In the genomic region with DNA sequence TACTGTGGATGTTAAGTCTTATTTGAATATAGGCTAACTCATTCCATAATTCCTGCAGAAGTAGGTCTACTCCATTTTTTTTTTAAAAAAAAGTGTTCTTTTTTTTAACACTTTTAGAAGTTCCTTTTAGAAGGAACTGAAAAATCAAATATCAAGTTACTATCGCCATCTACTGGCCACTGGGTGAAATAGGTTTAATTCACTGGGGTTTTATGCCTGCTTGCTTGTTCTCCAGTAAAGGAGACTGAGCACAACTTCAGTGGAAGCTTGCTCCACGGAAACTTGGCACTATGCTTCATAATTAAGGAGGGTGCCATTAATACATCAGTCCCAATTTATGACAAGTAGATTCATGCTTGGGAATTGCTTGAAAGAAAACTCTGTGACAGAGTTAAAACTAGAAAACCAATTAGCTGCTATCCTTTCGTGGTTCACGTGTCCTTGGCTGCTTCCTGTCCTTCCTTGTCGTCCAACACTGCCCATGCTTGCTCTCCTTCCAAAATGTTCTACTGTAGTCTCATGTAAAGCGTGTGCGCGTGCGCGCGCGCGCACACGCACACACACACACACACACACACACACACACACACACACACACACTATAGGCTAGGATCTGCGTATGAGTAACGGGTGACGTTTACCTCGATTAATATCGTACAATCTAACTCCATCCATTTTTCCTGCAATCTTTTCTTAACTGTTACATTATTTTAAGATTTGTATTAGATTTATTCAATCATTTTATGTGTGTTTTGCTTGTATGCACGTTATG, we compare ENCODE assay signal across 10 mouse cellular contexts. TPM values are rescaled to one million over a fixed set of nuclear protein-coding genes. Genes with fewer than 3 reads are reported as not detected.
A peak's percentile ranks its signal among the peaks of the same experiment; 100 is the strongest.
DNase-seq lines count a peak whose midpoint lies in the region; ATAC-seq and TF ChIP-seq lines count a peak whose summit lies in the region.
"Had no signal": no experiment of that assay in that cellular context is flagged by ENCODE, and none has a peak within 500 bp of the region (broad histone marks: within the 10 kb centered on the region; RNA-seq: fewer than 3 reads in every experiment).

No protein-coding gene starts in this region.

- H3K9ac ChIP-seq in neural tube, embryonic 13.5 days, result no peak overlapping the region
- no peak overlapping the region for H3K9ac ChIP-seq in neural tube, embryonic 15.5 days (replicated peaks)
- H3K9ac ChIP-seq in forebrain, postnatal 0 days, result no peak overlapping the region
- H3K9ac ChIP-seq: heart, embryonic 15.5 days had no signal

- no peak overlapping the region for H3K27ac ChIP-seq in neural tube, embryonic 13.5 days (replicated peaks)
- H3K27ac ChIP-seq in neural tube, embryonic 15.5 days (replicated peaks), result no peak overlapping the region
- H3K27ac ChIP-seq in forebrain, postnatal 0 days (ENCODE audit: low read depth, low read length), result no peak overlapping the region
- H3K27ac ChIP-seq: heart, embryonic 15.5 days had no signal

- H3K36me3 ChIP-seq in neural tube, embryonic 13.5 days, result no peaks in the 10 kb centered on the region
- H3K36me3 ChIP-seq in neural tube, embryonic 15.5 days, result no peaks in the 10 kb centered on the region
- no peaks in the 10 kb centered on the region for H3K36me3 ChIP-seq in forebrain, postnatal 0 days (ENCODE audit: insufficient read depth)
- no peaks in the 10 kb centered on the region for H3K36me3 ChIP-seq in splenic B cell, adult 2 months (ENCODE audit: control insufficient read depth, insufficient read depth, low read length, poor library complexity, severe bottlenecking)
- H3K36me3 ChIP-seq: heart, embryonic 15.5 days had no signal

- H3K4me3 ChIP-seq in neural tube, embryonic 13.5 days, result no peak overlapping the region
- no peak overlapping the region for H3K4me3 ChIP-seq in neural tube, embryonic 15.5 days (replicated peaks)
- no peak overlapping the region for H3K4me3 ChIP-seq in forebrain, postnatal 0 days (ENCODE audit: low read depth, low read length)
- H3K4me3 ChIP-seq: heart, embryonic 15.5 days; myocyte had no signal

- H3K27me3 ChIP-seq in neural tube, embryonic 13.5 days, result no peaks in the 10 kb centered on the region
- H3K27me3 ChIP-seq in neural tube, embryonic 15.5 days (replicated peaks), result no peaks in the 10 kb centered on the region
- H3K27me3 ChIP-seq in forebrain, postnatal 0 days (ENCODE audit: insufficient read depth, low read length), result no peaks in the 10 kb centered on the region
- H3K27me3 ChIP-seq in splenic B cell, adult 2 months (ENCODE audit: control insufficient read depth, insufficient read depth, low read length, poor library complexity, severe bottlenecking), result no peaks in the 10 kb centered on the region
- H3K27me3 ChIP-seq: heart, embryonic 15.5 days had no signal

- ATAC-seq in frontal cortex, adult (ENCODE audit: low TSS enrichment), result peak; percentile 81
- ATAC-seq in neural tube, embryonic 13.5 days (ENCODE audit: low read depth), result peak; percentile 50
- ATAC-seq in neural tube, embryonic 15.5 days (ENCODE audit: low FRiP score), result no peak
- peak; percentile 66 for ATAC-seq in forebrain, postnatal 0 days

- no peak for DNase-seq in frontal cortex, postnatal 25 days (ENCODE audit: low spot score in 2 of 2)
- DNase-seq in forebrain, postnatal 0 days, result peak; percentile 82
- DNase-seq in splenic B cell, adult 2 months (ENCODE audit: low read depth, low spot score), result peak; percentile 64
- no peak for DNase-seq in kidney, postnatal 36 days
- no peak for DNase-seq in spleen, postnatal 14 days (ENCODE audit: low spot score in 2 of 2)

- H3K4me1 ChIP-seq in neural tube, embryonic 13.5 days (replicated peaks), result no peaks in the 10 kb centered on the region
- 0 out of 2 replicates have a peak, but pooled peaks cover 4% of the 10 kb centered on the region for H3K4me1 ChIP-seq in neural tube, embryonic 15.5 days
- no peaks in the 10 kb centered on the region for H3K4me1 ChIP-seq in forebrain, postnatal 0 days (ENCODE audit: insufficient read depth)

- WGBS in neural tube, embryonic 13.5 days, result 79% methylated on average over 20 of the region's 20 CpGs
- WGBS in neural tube, embryonic 15.5 days, result 78% methylated on average over 20 of the region's 20 CpGs
- WGBS in forebrain, postnatal 0 days, result 78% methylated on average over 20 of the region's 20 CpGs

- TF ChIP-seq CTCF in forebrain, postnatal 0 days (IDR thresholded peaks at IDR 0.05; ENCODE audit: low read depth), result peak; percentile 75

- no peak overlapping the region for H3K4me2 ChIP-seq in neural tube, embryonic 13.5 days
- no peak overlapping the region for H3K4me2 ChIP-seq in neural tube, embryonic 15.5 days
- H3K4me2 ChIP-seq in forebrain, postnatal 0 days (ENCODE audit: low read depth), result no peak overlapping the region
- H3K4me2 ChIP-seq: heart, embryonic 15.5 days had no signal

- no peaks in the 10 kb centered on the region for H3K9me3 ChIP-seq in neural tube, embryonic 13.5 days
- no peaks in the 10 kb centered on the region for H3K9me3 ChIP-seq in neural tube, embryonic 15.5 days (replicated peaks)
- H3K9me3 ChIP-seq in forebrain, postnatal 0 days (ENCODE audit: low read length), result no peaks in the 10 kb centered on the region
- H3K9me3 ChIP-seq: heart, embryonic 15.5 days had no signal

RNA-seq across cellular contexts. Expression of a gene that starts 10.9 kb away (rescaled TPM):
- polyA plus RNA-seq in neural tube, embryonic 13.5 days (2015; fragmentation: Nextera tagmentation; extraction: Ambion mirVana), result 17.0 and 17.7 TPM in 2 replicates
- 17.9 and 18.8 TPM in 2 replicates for polyA plus RNA-seq in neural tube, embryonic 15.5 days (2015; fragmentation: Nextera tagmentation; extraction: Ambion mirVana)
- total RNA-seq in forebrain, postnatal 0 days (2014; rRNA removed), result 9.7 and 12.2 TPM in 2 replicates
- polyA plus RNA-seq in forebrain, postnatal 0 days (2015; fragmentation: Nextera tagmentation; extraction: Ambion mirVana), result 8.8 and 14.4 TPM in 2 replicates

Comparison
In these comparisons a context has a peak if more than half of its experiments do, and no peak if none do; other contexts are left out.
1. DNase-seq: peak in forebrain, postnatal 0 days (single experiment) and splenic B cell, adult 2 months (single experiment); none in frontal cortex, postnatal 25 days (0 of 2), kidney, postnatal 36 days (0 of 2) and spleen, postnatal 14 days (0 of 2).